In the genomic region with DNA sequence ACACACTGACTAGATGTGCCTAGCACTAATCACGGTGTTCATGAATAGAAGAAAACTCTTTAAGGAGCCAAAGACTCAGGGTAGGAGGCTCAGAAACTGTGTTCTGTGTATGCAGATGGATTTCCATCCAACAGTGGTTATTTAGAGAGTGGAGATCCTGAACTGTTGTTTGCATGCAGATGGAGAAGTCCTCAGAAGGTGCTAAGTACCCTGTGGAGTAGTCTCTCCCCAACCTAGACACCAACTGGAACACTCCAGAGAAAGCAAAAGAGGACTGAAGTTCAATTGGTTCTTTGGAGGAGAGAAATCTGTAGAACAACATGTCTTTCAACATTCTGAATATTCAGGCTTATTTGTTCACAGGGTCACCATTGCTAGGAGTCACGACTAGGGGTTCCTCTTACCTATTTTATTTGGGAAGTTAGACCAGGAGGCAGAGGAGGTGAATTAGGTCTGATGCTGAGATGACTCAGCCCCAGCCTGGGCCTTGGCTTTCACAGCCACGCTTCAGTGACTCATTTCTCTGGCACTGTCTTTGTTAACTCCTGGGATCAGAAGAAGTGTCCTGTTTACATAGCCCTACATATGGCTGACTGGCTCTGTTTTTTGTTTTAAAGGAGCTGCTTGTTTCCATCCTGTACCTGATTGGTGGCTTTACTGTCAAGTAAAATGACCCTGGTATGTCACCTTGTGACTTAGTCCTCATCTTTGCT, we compare ENCODE assay signal across 15 mouse cellular contexts.
DNase-seq lines count a peak whose midpoint lies in the region; ATAC-seq lines count a peak whose summit lies in the region.
"Had no signal": no experiment of that assay in that cellular context is flagged by ENCODE, and none has a peak within 500 bp of the region (broad histone marks: within the 10 kb centered on the region; RNA-seq: fewer than 3 reads in every experiment).

No protein-coding gene starts in this region.

- H3K4me3 ChIP-seq in midbrain, embryonic 12.5 days, result no peak overlapping the region
- H3K4me3 ChIP-seq in midbrain, embryonic 13.5 days (replicated peaks), result no peak overlapping the region
- H3K4me3 ChIP-seq: embryonic facial prominence, embryonic 13.5 days; heart, embryonic 13.5 days; hindbrain, embryonic 15.5 days; neural tube, embryonic 12.5 days had no signal

- no peak overlapping the region for H3K4me2 ChIP-seq in midbrain, embryonic 12.5 days (replicated peaks)
- no peak overlapping the region for H3K4me2 ChIP-seq in midbrain, embryonic 13.5 days (replicated peaks)
- H3K4me2 ChIP-seq: embryonic facial prominence, embryonic 13.5 days; heart, embryonic 13.5 days; hindbrain, embryonic 15.5 days; neural tube, embryonic 12.5 days had no signal

- H3K36me3 ChIP-seq in midbrain, embryonic 12.5 days, result no peaks in the 10 kb centered on the region
- no peaks in the 10 kb centered on the region for H3K36me3 ChIP-seq in midbrain, embryonic 13.5 days
- H3K36me3 ChIP-seq: embryonic facial prominence, embryonic 13.5 days; heart, embryonic 13.5 days; hindbrain, embryonic 15.5 days; neural tube, embryonic 12.5 days had no signal

- H3K4me1 ChIP-seq in midbrain, embryonic 12.5 days, result peaks cover 12% of the 10 kb centered on the region; the same call in 1 of the 2 replicates
- peaks cover 12% of the 10 kb centered on the region for H3K4me1 ChIP-seq in midbrain, embryonic 13.5 days (replicated peaks)
- H3K4me1 ChIP-seq: embryonic facial prominence, embryonic 13.5 days; heart, embryonic 13.5 days; neural tube, embryonic 12.5 days had no signal

- no peaks in the 10 kb centered on the region for H3K9me3 ChIP-seq in midbrain, embryonic 12.5 days
- no peaks in the 10 kb centered on the region for H3K9me3 ChIP-seq in midbrain, embryonic 13.5 days
- H3K9me3 ChIP-seq: embryonic facial prominence, embryonic 13.5 days; heart, embryonic 13.5 days; hindbrain, embryonic 15.5 days; neural tube, embryonic 12.5 days had no signal

- peak; percentile 86 for ATAC-seq in cerebellum, adult (ENCODE audit: insufficient number of reproducible peaks, low FRiP score, low TSS enrichment)
- ATAC-seq in midbrain, embryonic 12.5 days (ENCODE audit: low FRiP score, low read depth), result peak; percentile 36; the same call in 1 of the 2 replicates
- ATAC-seq in midbrain, embryonic 13.5 days, result no peak
- ATAC-seq in erythroblast, adult 5-6 weeks (replicated peaks; ENCODE audit: low FRiP score, poor library complexity, severe bottlenecking), result no peak

- H3K9ac ChIP-seq in midbrain, embryonic 12.5 days (replicated peaks), result no peak overlapping the region
- H3K9ac ChIP-seq in midbrain, embryonic 13.5 days (replicated peaks), result no peak overlapping the region
- H3K9ac ChIP-seq: embryonic facial prominence, embryonic 13.5 days; heart, embryonic 13.5 days; hindbrain, embryonic 15.5 days; neural tube, embryonic 12.5 days had no signal

- H3K27ac ChIP-seq in midbrain, embryonic 12.5 days (replicated peaks), result no peak overlapping the region
- H3K27ac ChIP-seq in midbrain, embryonic 13.5 days, result no peak overlapping the region
- H3K27ac ChIP-seq: embryonic facial prominence, embryonic 13.5 days; heart, embryonic 13.5 days; hindbrain, embryonic 15.5 days; kidney, postnatal 0 days; neural tube, embryonic 12.5 days had no signal

- 65% methylated on average over 3 of the region's 3 CpGs for WGBS in midbrain, embryonic 12.5 days
- 59% methylated on average over 3 of the region's 3 CpGs for WGBS in midbrain, embryonic 13.5 days

- H3K27me3 ChIP-seq in midbrain, embryonic 12.5 days, result no peaks in the 10 kb centered on the region
- no peaks in the 10 kb centered on the region for H3K27me3 ChIP-seq in midbrain, embryonic 13.5 days
- H3K27me3 ChIP-seq: embryonic facial prominence, embryonic 13.5 days; heart, embryonic 13.5 days; hindbrain, embryonic 15.5 days; neural tube, embryonic 12.5 days had no signal

- no peak for DNase-seq in cerebellum, postnatal 4 days (ENCODE audit: low spot score in 2 of 2)
- DNase-seq in adrenal gland, postnatal 25 days, result peak; percentile 12
- peak; percentile 38 to 66 for DNase-seq in cerebellum, postnatal 25 days
- no peak for DNase-seq in ovary, postnatal 10 days (ENCODE audit: low spot score)
- DNase-seq: liver; lung, postnatal 14 days had no signal

Comparison
In these comparisons a context has a peak if more than half of its experiments do, and no peak if none do; other contexts are left out.
1. ATAC-seq: peak in cerebellum, adult (single experiment) and midbrain, embryonic 12.5 days (single experiment); none in midbrain, embryonic 13.5 days (single experiment) and erythroblast, adult 5-6 weeks (single experiment).
2. DNase-seq: peak in adrenal gland, postnatal 25 days (single experiment) and cerebellum, postnatal 25 days (2 of 2); none in cerebellum, postnatal 4 days (0 of 2) and ovary, postnatal 10 days (single experiment).